Mouse (Mus musculus) midbrain, embryonic 11.5 days (tissue): ENCODE results near the gene Aga. TPM values are rescaled to one million over a fixed set of nuclear protein-coding genes. Genes with fewer than 3 reads are reported as not detected.
A peak's percentile ranks its signal among the peaks of the same experiment; 100 is the strongest.
"Not testable (repeated sequence)": the region's sequence is repeated elsewhere in the genome, so short reads cannot be mapped to it uniquely, and the experiment has no call there.

Experiments used
- ATAC-seq: fragments of 200-750 bp; cut with Nextera tagmentation; 2 replicates; pipeline ENCODE4 v1.8.0; 2017; ENCODE audit warnings: moderate TSS enrichment, moderate library complexity; ENCODE audit not compliant: low FRiP score
- DNase-seq: peaks from one replicate; pipeline ENCODE4 v3.0.0; 2015; ENCODE audit warnings: low spot score; ENCODE audit errors: missing footprints
- H3K27ac ChIP-seq: fragments of 300-500 bp; sonication (generic); 2 replicates; pipeline ENCODE4 v1.5.1; 2014; ENCODE audit warnings: low read depth, low read length
- H3K27me3 ChIP-seq: fragments of 300-500 bp; sonication (generic); 2 replicates; pipeline ENCODE4 v1.6.1; 2014; ENCODE audit warnings: mild to moderate bottlenecking, low read length, moderate library complexity, mixed read lengths; ENCODE audit not compliant: control insufficient read depth, insufficient read depth
- H3K36me3 ChIP-seq: fragments of 300-500 bp; sonication (generic); 2 replicates; pipeline ENCODE4 v1.6.1; 2014; ENCODE audit warnings: mild to moderate bottlenecking, low read length, moderate library complexity, mixed read lengths; ENCODE audit not compliant: control insufficient read depth, insufficient read depth
- H3K4me1 ChIP-seq: fragments of 300-500 bp; sonication (generic); 2 replicates; pipeline ENCODE4 v1.6.1; 2014; ENCODE audit warnings: low read length; ENCODE audit not compliant: control insufficient read depth, insufficient read depth
- H3K4me2 ChIP-seq: fragments of 300-500 bp; sonication (generic); 2 replicates; pipeline ENCODE4 v1.6.1; 2014; ENCODE audit warnings: mild to moderate bottlenecking, moderate library complexity
- H3K4me3 ChIP-seq: fragments of 300-500 bp; sonication (generic); 2 replicates; pipeline ENCODE4 v1.5.1; 2014; ENCODE audit warnings: low read depth, low read length
- H3K9ac ChIP-seq: fragments of 300-500 bp; sonication (generic); 2 replicates; pipeline ENCODE4 v1.6.1; 2014; ENCODE audit warnings: low read length
- H3K9me3 ChIP-seq: fragments of 300-500 bp; sonication (generic); 2 replicates; pipeline ENCODE4 v1.6.1; 2016; ENCODE audit warnings: low read length; ENCODE audit not compliant: control insufficient read depth
- WGBS: fragments of 180-500 bp; shearing (Covaris S2); extraction: QIAGEN DNeasy Blood & Tissue Kit; methylation state at CpG from one replicate; pipeline ENCODE4 v1.1.7; 2014; 5-methylcytosine and 5-hydroxymethylcytosine counted together
- polyA plus RNA-seq: library from polyadenylated mRNA; unstranded; fragments of >200 nt; fragmentation: Nextera tagmentation; extraction: Ambion mirVana; gene quantifications from 2 replicates; pipeline ENCODE4 v1.2.1, GENCODE M21; 2014

Aga gene
- polyA plus RNA-seq = 17.9 and 19.4 TPM in 2 replicates

- no peaks in the 10 kb centered on the region for H3K9me3 ChIP-seq
- peak within 1 kb of the TSS; percentile 76 for H3K9ac ChIP-seq
- DNase-seq (peak; percentile 97), ATAC-seq (peak; percentile 98)
- H3K4me1 ChIP-seq = peaks cover 6% of the 10 kb centered on the region; the same call in 1 of the 2 replicates
- under 1% methylated on average over 24 of the region's 24 CpGs for WGBS
- no peaks in the 10 kb centered on the region for H3K27me3 ChIP-seq
- peak within 1 kb of the TSS; percentile 38 for H3K4me3 ChIP-seq
- peaks cover 2% of the 10 kb centered on the region; the same call in 1 of the 2 replicates for H3K36me3 ChIP-seq
- peak within 1 kb of the TSS; percentile 10; the same call in 1 of the 2 replicates for H3K27ac ChIP-seq
- H3K4me2 ChIP-seq = peak within 1 kb of the TSS; percentile 45
Measured at GRCm38 (mm10) chr8:53511551-53512127, at the start of gene Aga. TSS of gene Aga (plus strand) at chr8:53511727.

DNA sequence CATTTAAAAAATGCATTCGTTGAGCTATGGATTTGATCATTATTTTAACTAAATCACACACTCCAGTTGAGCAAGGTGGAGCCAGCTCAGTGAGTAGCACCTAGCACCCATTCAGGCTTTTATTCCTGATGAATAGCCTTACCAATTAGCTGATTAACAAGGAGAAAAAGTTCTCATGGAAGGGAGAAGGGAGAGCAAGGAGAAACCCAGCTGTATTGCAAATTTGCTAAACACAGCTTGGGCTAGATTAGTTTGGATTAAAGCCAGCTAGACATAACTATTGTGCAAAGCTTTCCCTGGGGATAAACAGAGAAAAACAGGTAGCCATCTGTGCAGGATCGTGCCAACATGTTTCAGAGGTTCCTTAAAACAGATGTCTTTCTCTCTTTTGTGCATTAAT lies 22.5 kb upstream of the Aga start:
- H3K27me3 ChIP-seq = no peaks in the 10 kb centered on the region
- no peaks in the 10 kb centered on the region for H3K36me3 ChIP-seq
- WGBS = 60% methylated on average over 2 of the region's 2 CpGs

GRCm38 (mm10) chr8:53496216-53496615 lies 15.3 kb upstream of the Aga start:
- no peak overlapping the region for H3K9ac ChIP-seq
- H3K4me3 ChIP-seq = no peak overlapping the region
- H3K36me3 ChIP-seq = no peaks in the 10 kb centered on the region
- no peaks in the 10 kb centered on the region for H3K4me1 ChIP-seq
- H3K27ac ChIP-seq = no peak overlapping the region
- ATAC-seq (no peak), DNase-seq (no peak)
- no peaks in the 10 kb centered on the region for H3K9me3 ChIP-seq
- H3K4me2 ChIP-seq = no peak overlapping the region
- whole genome bisulfite sequencing = 87% methylated on average over 1 of the region's 1 CpGs
- H3K27me3 ChIP-seq = no peaks in the 10 kb centered on the region

More for the DNA sequence above, 22.5 kb upstream of the Aga start:
- Histone ChIP-seq H3K4me2 (no peak overlapping the region), H3K27ac (no peak overlapping the region), H3K9ac (no peak overlapping the region), H3K4me1 (no peaks in the 10 kb centered on the region), H3K4me3 (no peak overlapping the region), H3K9me3 (no peaks in the 10 kb centered on the region)
- DNase-seq = no peak
- no peak for ATAC-seq

GRCm38 (mm10) chr8:53496885-53497326 lies 14.6 kb upstream of the Aga start:
- H3K4me3 ChIP-seq = no peak overlapping the region
- H3K4me1 ChIP-seq = no peaks in the 10 kb centered on the region
- H3K9ac ChIP-seq = no peak overlapping the region
- no peak overlapping the region for H3K27ac ChIP-seq
- no peaks in the 10 kb centered on the region for H3K36me3 ChIP-seq
- H3K4me2 ChIP-seq = no peak overlapping the region
- H3K27me3 ChIP-seq = no peaks in the 10 kb centered on the region
- 82% methylated on average over 3 of the region's 3 CpGs for WGBS
- H3K9me3 ChIP-seq = no peaks in the 10 kb centered on the region
- ATAC-seq = no peak
- DNase-seq = no peak

GRCm38 (mm10) chr8:53538049-53538448 lies 26.5 kb downstream of the Aga start:
- not testable (repeated sequence) for H3K4me2 ChIP-seq, DNase-seq, H3K9me3 ChIP-seq, H3K9ac ChIP-seq, H3K4me3 ChIP-seq, H3K27me3 ChIP-seq, H3K4me1 ChIP-seq, H3K27ac ChIP-seq, H3K36me3 ChIP-seq
- WGBS = 34% methylated on average over 3 of the region's 3 CpGs
- peak; percentile 58 for ATAC-seq

DNA sequence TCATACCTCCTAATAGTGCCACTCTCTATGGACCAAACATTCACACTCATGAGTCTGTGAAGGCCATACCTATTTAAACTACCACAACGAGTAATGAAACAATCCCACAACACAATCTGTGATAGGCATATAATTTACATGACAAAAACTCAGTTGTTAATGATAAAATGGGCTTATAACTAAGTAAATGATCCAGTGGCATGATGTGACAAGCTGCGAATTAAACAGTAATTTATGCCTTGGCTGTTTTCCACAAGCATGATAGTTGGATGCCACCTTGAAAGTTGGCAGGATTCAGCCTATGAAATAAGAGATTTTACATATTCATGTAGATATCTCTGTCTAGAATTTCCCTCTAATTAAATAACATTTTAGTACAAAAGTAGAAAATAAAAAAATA lies 28.1 kb downstream of the Aga start:
- DNase-seq = no peak
- 82% methylated on average over 2 of the region's 2 CpGs for WGBS

DNA sequence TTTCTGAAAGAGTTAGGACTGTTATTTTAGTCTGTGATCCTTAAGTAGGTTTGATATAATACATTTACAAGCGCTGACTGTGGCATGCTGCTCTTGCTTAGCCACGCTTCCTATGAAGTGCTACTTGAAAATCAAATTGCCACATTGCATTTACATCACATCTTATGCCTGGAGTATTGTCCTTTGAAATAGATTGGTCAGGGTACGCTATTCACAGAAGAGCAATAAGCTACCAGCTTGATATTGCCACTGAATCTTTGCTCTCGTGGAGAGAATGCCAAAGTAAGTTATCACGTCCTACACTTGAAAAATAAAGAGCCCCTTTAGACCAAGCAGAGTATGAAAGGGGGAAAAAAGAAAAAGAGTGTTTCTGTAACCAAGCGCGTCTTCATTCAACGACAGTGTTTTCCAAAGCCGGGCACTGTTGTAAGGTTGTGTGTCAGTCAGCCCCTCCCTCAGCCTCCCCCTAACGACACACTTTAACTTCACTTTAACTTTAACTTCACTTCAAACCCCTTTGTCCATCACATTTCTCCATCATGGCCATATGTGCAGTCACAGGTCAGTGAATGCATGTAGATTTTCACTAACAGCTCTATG lies 51.0 kb downstream of the Aga start:
- Histone ChIP-seq H3K27me3 (no peaks in the 10 kb centered on the region), H3K9me3 (no peaks in the 10 kb centered on the region), H3K9ac (no peak overlapping the region), H3K4me2 (no peak overlapping the region), H3K36me3 (no peaks in the 10 kb centered on the region), H3K4me3 (no peak overlapping the region), H3K4me1 (no peaks in the 10 kb centered on the region), H3K27ac (no peak overlapping the region)
- ATAC-seq (peak; percentile 61), DNase-seq (peak; percentile 83)
- 66% methylated on average over 10 of the region's 10 CpGs for WGBS

More for the DNA sequence above, 28.1 kb downstream of the Aga start:
- no peak overlapping the region for H3K4me2 ChIP-seq
- H3K9me3 ChIP-seq = no peaks in the 10 kb centered on the region
- no peak overlapping the region for H3K4me3 ChIP-seq
- H3K4me1 ChIP-seq = no peaks in the 10 kb centered on the region
- H3K36me3 ChIP-seq = no peaks in the 10 kb centered on the region
- ATAC-seq = no peak
- H3K9ac ChIP-seq = no peak overlapping the region
- H3K27me3 ChIP-seq = no peaks in the 10 kb centered on the region
- H3K27ac ChIP-seq = no peak overlapping the region

DNA sequence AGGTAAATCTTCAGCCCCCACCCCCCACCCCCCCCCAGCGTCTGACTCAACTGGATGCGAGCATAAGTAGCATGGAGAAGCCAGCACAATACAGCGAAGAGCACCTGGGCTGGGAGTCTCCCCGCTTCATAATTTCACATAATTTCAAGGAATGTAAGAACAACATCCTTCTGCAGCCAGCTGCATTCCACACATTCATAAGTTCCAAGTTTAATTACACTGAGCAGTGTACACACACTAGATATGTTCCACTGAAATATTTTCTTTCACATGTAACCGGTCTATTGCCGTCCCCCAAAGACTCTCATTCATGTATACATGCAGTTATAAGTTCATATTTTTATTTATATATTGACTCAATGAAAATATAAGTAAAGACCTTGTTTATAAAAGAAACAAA lies 54.7 kb downstream of the Aga start:
- Histone ChIP-seq H3K4me1 (no peaks in the 10 kb centered on the region), H3K36me3 (no peaks in the 10 kb centered on the region), H3K4me3 (no peak overlapping the region), H3K27me3 (no peaks in the 10 kb centered on the region), H3K4me2 (no peak overlapping the region), H3K9ac (no peak overlapping the region), H3K9me3 (no peaks in the 10 kb centered on the region), H3K27ac (no peak overlapping the region)
- DNase-seq (no peak), ATAC-seq (no peak)
- 86% methylated on average over 6 of the region's 6 CpGs for WGBS
